Mouse (Mus musculus) heart, embryonic 16.5 days (tissue): ENCODE measurements around the gene Grb2. TPM values are rescaled to one million over a fixed set of nuclear protein-coding genes. Genes with fewer than 3 reads are reported as not detected.
"Not testable (repeated sequence)": the region's sequence is repeated elsewhere in the genome, so short reads cannot be mapped to it uniquely, and the experiment has no call there.

Experiments used
- ATAC-seq: fragments of 200-750 bp; cut with Nextera tagmentation; replicated peaks from 2 replicates; pipeline ENCODE4 v1.8.0; 2017; ENCODE audit warnings: moderate number of reproducible peaks; ENCODE audit not compliant: insufficient read depth, low FRiP score; ENCODE audit errors: extremely low read depth
- H3K27ac ChIP-seq: fragments of 300-500 bp; sonication (generic); 2 replicates; pipeline ENCODE4 v1.5.1; 2014; ENCODE audit warnings: mild to moderate bottlenecking, low read length, control low read depth, moderate library complexity
- H3K27me3 ChIP-seq: fragments of 300-500 bp; sonication (generic); 2 replicates; pipeline ENCODE4 v1.6.1; 2014; ENCODE audit warnings: low read length, mixed read lengths; ENCODE audit not compliant: control insufficient read depth, insufficient read depth
- H3K36me3 ChIP-seq: fragments of 300-500 bp; sonication (generic); 2 replicates; pipeline ENCODE4 v1.6.1; 2014; ENCODE audit not compliant: control insufficient read depth, insufficient read depth
- H3K4me1 ChIP-seq: fragments of 300-500 bp; sonication (generic); 2 replicates; pipeline ENCODE4 v1.6.1; 2014; ENCODE audit warnings: low read length, mixed read lengths; ENCODE audit not compliant: control insufficient read depth, insufficient read depth
- H3K4me2 ChIP-seq: fragments of 300-500 bp; sonication (generic); 2 replicates; pipeline ENCODE4 v1.6.1; 2014; ENCODE audit warnings: low read depth, mild to moderate bottlenecking, control low read depth, low read length
- H3K4me3 ChIP-seq: fragments of 300-500 bp; sonication (generic); 2 replicates; pipeline ENCODE4 v1.5.1; 2014; ENCODE audit warnings: mild to moderate bottlenecking, control low read depth, low read length
- H3K9ac ChIP-seq: fragments of 300-500 bp; sonication (generic); 2 replicates; pipeline ENCODE4 v1.6.1; 2014; ENCODE audit warnings: low read length, control low read depth
- H3K9me3 ChIP-seq: fragments of 300-500 bp; sonication (generic); replicated peaks from 2 replicates; pipeline ENCODE4 v1.6.1; 2016; ENCODE audit warnings: low read length; ENCODE audit not compliant: control insufficient read depth
- WGBS: fragments of 180-500 bp; shearing (Covaris S2); extraction: QIAGEN DNeasy Blood & Tissue Kit; methylation state at CpG from one replicate; pipeline ENCODE4 v1.1.7; 2014; 5-methylcytosine and 5-hydroxymethylcytosine counted together
- polyA plus RNA-seq: library from polyadenylated mRNA; unstranded; fragments of >200 nt; fragmentation: Nextera tagmentation; extraction: Ambion mirVana; gene quantifications from 2 replicates; pipeline ENCODE4 v1.2.1, GENCODE M21; 2015

Gene Grb2
- polyA plus RNA-seq, 1 experiment from 2014 or later: 118 TPM

DNA sequence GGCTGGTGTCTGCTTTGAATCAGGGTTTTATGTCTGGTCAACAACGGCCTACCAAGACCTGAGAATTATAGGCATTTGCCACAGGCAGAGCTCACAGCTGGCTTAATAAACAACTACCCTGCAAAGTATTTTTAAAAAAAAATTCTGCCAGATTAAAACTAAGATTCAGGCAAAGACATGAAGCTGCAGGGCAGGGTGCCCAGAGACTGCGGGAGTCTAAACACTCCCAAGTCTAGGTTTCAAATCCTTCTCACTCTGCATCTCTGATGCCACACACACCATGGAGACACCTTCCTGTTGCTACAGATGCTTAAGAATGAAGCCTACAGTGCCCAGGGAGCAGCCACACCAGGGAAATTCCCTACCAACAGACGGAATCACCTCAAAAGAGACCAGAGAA is 56.7 kb downstream of the Grb2 start:
- Histone ChIP-seq H3K36me3 (peaks cover 18% of the 10 kb centered on the region; the same call in 1 of the 2 replicates), H3K4me1 (peaks cover 25% of the 10 kb centered on the region), H3K4me3 (no peak overlapping the region), H3K9me3 (no peaks in the 10 kb centered on the region), H3K27ac (0 out of 2 replicates have a peak overlapping the region, but pooled peaks have one; percentile 42), H3K4me2 (no peak overlapping the region), H3K27me3 (no peaks in the 10 kb centered on the region), H3K9ac (no peak overlapping the region)
- ATAC-seq: no peak
- 84% methylated on average over 3 of the region's 3 CpGs for WGBS

DNA sequence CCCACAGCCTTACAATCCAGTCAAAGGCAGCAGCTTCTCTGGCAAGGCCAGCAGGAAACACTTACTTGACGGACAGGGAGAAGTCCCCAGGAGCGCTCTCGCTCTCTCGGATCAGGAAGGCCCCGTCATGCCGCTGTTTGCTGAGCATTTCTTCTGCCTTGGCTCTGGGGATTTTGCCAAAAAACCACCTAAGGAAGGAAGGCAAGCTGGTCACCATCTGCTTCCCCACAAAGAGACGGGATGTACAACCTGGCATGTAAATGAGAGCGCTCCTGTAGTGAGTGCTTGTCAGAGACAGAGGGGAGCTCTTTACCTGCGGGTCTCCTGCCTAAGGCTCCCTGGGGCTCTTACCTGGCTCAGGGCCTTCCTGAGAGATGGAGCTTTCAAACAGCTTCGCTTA is 58.7 kb downstream of the Grb2 start:
- 53% methylated on average over 10 of the region's 10 CpGs for WGBS
- no peak overlapping the region for H3K4me3 ChIP-seq
- no peaks in the 10 kb centered on the region for H3K27me3 ChIP-seq
- H3K4me2 ChIP-seq: no peak overlapping the region
- H3K9me3 ChIP-seq: no peaks in the 10 kb centered on the region
- H3K27ac ChIP-seq: peak overlapping the region; percentile 37; the same call in 1 of the 2 replicates
- H3K36me3 ChIP-seq: peaks cover 20% of the 10 kb centered on the region
- peak overlapping the region; percentile 41; the same call in 1 of the 2 replicates for H3K9ac ChIP-seq
- ATAC-seq: no peak
- H3K4me1 ChIP-seq: peaks cover 25% of the 10 kb centered on the region

DNA sequence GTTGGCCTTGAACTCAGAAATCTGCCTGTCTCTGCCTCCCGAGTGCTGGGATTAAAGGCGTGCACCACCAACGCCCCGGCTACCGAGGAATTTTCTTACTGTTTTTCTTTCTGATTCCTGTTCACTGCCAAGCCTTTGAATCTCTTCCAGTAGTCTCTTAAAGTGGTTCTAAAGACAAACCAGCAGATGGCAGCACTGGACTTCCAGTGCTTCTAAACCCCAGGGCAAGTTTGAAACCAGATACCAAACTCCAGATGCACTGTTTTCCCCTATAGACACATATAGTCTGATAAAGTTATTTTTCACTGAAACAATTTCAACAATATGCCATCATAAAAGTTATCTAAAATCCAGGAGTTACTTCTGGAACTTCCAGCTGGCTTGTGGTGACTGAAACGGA is 60.9 kb downstream of the Grb2 start:
- 42% methylated on average over 6 of the region's 6 CpGs for WGBS
- Histone ChIP-seq H3K27me3 (no peaks in the 10 kb centered on the region), H3K36me3 (peaks cover 26% of the 10 kb centered on the region), H3K27ac (no peak overlapping the region), H3K4me1 (peaks cover 12% of the 10 kb centered on the region), H3K4me3 (no peak overlapping the region), H3K9me3 (no peaks in the 10 kb centered on the region), H3K4me2 (no peak overlapping the region), H3K9ac (no peak overlapping the region)
- ATAC-seq: no peak

DNA sequence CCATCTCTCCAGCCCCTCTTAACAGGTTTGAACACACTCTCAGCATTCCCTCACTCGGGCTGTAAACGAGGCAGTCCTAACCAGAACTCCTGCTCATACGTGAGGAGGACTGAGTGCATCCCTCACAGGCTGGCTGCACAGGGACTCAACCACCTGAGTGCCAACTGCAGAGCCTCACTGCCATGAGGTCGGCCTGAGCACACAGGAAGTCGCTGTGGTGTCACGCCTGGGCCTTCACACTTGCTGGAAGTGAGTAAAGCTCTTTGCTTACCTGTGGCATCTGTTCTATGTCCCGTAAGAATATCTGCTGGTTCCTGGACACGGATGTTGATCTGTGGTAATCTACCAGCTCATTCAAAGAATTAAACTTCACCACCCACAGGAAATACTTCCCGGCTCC is 62.0 kb downstream of the Grb2 start:
- Histone ChIP-seq H3K27me3 (no peaks in the 10 kb centered on the region), H3K4me2 (no peak overlapping the region), H3K9ac (no peak overlapping the region), H3K4me1 (peaks cover 9% of the 10 kb centered on the region), H3K9me3 (no peaks in the 10 kb centered on the region), H3K36me3 (peaks cover 26% of the 10 kb centered on the region), H3K27ac (no peak overlapping the region), H3K4me3 (no peak overlapping the region)
- WGBS: 88% methylated on average over 9 of the region's 9 CpGs
- no peak for ATAC-seq

DNA sequence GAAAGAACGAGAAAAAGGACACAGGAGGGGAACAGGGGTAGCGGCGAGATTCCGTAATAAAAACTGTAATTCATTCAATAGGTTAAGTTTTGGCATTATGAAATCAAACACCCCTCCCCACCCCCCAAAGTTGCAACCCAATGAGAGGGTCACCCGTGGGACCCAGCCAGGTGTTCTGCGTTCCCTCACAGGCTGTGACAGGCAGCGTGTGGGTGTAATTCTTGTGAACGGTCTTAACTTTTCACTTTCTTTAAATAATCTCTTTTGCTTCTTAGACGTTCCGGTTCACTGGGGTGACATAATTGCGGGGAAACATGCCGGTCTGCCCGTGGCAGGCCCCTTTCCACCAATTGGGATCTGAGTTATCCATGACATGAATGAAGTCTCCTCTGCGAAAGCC is 62.9 kb downstream of the Grb2 start:
- H3K27me3 ChIP-seq, ATAC-seq, H3K4me2 ChIP-seq, H3K27ac ChIP-seq, H3K9me3 ChIP-seq, H3K9ac ChIP-seq, H3K4me1 ChIP-seq, H3K4me3 ChIP-seq: not testable (repeated sequence)
- WGBS: 84% methylated on average over 14 of the region's 14 CpGs
- H3K36me3 ChIP-seq: peaks cover 26% of the 10 kb centered on the region

DNA sequence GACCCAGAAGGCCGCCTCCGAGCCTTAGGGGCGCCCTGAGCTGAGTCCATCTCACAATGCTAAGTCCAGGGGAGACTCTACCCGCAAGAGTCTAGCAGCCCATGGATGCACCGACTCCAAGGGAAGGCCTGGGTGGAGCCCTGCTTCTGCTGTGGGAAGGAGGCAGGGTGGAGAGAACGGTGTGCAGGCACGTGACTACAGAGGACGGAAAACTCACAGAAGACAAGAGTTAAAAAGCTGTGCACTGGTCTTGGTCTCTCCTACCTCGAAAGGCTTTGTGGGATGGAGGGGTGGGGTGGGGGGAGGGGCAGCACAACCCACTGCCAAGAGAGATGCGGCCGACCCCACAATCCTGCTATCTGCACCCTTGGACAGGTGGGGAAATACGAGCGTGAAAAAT is 64.1 kb downstream of the Grb2 start:
- no peak overlapping the region for H3K9ac ChIP-seq
- ATAC-seq: no peak
- H3K9me3 ChIP-seq: no peaks in the 10 kb centered on the region
- no peaks in the 10 kb centered on the region for H3K27me3 ChIP-seq
- peaks cover 3% of the 10 kb centered on the region; the same call in 1 of the 2 replicates for H3K4me1 ChIP-seq
- no peak overlapping the region for H3K4me2 ChIP-seq
- H3K36me3 ChIP-seq: peaks cover 26% of the 10 kb centered on the region
- no peak overlapping the region for H3K27ac ChIP-seq
- WGBS: 92% methylated on average over 13 of the region's 13 CpGs
- H3K4me3 ChIP-seq: no peak overlapping the region

DNA sequence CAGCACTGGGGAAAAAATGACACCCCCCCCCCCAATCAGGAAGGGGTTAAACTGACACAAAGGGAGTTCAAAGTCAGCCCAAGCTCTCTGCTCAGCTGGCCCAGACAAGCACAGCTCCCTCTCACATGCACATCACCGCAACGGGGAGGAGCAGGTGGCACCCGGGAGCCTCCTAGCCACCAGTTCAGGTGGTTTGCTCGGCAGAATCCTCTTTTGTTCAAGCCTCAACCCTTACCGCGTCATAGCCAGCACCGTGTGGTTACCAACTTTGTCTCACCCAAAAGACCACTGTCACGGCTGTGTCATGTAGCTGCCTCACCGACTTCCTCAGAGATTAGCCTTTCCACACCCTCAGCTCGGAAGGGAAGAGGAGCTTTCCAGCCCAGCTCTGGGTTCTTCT is 65.1 kb downstream of the Grb2 start:
- 0 out of 2 replicates have a peak, but pooled peaks have one; percentile 17 for ATAC-seq
- Histone ChIP-seq H3K4me1 (peaks cover 5% of the 10 kb centered on the region), H3K27ac (no peak overlapping the region), H3K9me3 (no peaks in the 10 kb centered on the region), H3K27me3 (no peaks in the 10 kb centered on the region), H3K36me3 (peaks cover 22% of the 10 kb centered on the region), H3K9ac (no peak overlapping the region), H3K4me3 (no peak overlapping the region), H3K4me2 (no peak overlapping the region)
- 57% methylated on average over 10 of the region's 10 CpGs for WGBS

DNA sequence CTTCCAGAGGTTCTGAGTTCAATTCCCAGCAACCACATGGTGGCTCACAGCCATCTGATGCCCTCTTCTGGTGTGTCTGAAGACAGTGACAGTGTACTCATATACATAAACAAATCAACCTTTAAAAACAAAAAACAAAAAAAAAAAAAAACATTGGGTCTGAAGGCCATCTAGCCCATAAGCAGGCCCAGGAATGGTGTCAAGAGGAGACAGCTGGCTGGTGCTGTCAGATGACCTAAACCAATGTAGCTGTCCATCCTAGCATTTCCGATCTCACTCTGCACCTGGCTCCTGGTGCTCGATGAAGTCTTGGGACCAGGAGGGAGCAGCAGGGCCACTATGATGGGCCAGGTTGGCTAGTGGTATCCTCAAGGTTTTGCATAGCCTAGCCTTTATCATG is 65.7 kb downstream of the Grb2 start:
- Histone ChIP-seq H3K9ac (no peak overlapping the region), H3K4me3 (no peak overlapping the region), H3K27me3 (no peaks in the 10 kb centered on the region), H3K27ac (no peak overlapping the region), H3K4me1 (peaks cover 5% of the 10 kb centered on the region), H3K36me3 (peaks cover 19% of the 10 kb centered on the region), H3K9me3 (no peaks in the 10 kb centered on the region), H3K4me2 (no peak overlapping the region)
- ATAC-seq: no peak
- WGBS: 86% methylated on average over 2 of the region's 2 CpGs

DNA sequence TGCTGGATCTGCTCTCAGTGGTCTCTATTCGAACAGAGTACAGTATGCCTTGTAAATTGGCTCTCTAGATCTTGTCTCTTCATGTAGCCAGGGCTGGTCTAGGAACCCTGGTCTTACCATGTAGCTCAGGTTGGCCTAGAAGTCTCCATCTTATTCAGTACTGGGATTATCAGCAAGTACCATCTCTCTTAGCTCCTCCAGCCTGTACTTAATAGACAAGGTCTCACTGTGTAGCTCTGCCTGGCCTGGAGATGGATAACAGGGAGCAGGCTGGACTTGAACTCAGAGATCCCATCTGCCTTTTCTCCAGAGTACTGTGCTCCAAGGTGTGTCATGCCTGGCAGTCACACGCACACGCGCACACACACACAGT is 66.7 kb downstream of the Grb2 start:
- H3K9ac ChIP-seq: no peak overlapping the region
- no peaks in the 10 kb centered on the region for H3K27me3 ChIP-seq
- no peaks in the 10 kb centered on the region for H3K9me3 ChIP-seq
- H3K36me3 ChIP-seq: peaks cover 14% of the 10 kb centered on the region
- no peak for ATAC-seq
- H3K4me3 ChIP-seq: no peak overlapping the region
- peaks cover 3% of the 10 kb centered on the region; the same call in 1 of the 2 replicates for H3K4me1 ChIP-seq
- 86% methylated on average over 4 of the region's 4 CpGs for WGBS
- no peak overlapping the region for H3K4me2 ChIP-seq
- H3K27ac ChIP-seq: no peak overlapping the region; the same call in 1 of the 2 replicates
